In the genomic region with DNA sequence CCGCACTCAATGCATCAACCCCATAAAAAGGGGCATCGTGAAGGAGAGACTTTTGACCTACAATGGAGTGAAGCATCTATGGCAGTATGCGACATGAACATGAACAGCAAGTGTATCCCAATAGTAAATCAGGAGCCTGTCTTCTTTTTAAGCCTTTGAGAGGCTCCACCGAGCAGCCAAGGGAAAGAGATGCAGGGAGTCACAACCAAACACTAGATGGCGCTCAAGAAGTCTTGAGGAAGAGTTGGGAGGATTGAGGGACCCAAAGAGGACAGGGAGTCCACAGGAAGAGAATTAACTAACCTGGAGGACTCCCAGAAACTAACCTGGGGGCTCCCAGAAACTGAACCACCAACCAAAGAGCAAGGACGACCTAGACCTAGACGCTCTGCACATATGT, we compare ENCODE assay signal across 10 mouse cellular contexts. TPM values are rescaled to one million over a fixed set of nuclear protein-coding genes. Genes with fewer than 3 reads are reported as not detected.
DNase-seq lines count a peak whose midpoint lies in the region; ATAC-seq and TF ChIP-seq lines count a peak whose summit lies in the region.
"Had no signal": no experiment of that assay in that cellular context is flagged by ENCODE, and none has a peak within 500 bp of the region (broad histone marks: within the 10 kb centered on the region; RNA-seq: fewer than 3 reads in every experiment).

No protein-coding gene starts in this region.

- no peak overlapping the region for H3K27ac ChIP-seq in hindbrain, embryonic 11.5 days (ENCODE audit: low read depth, low read length)
- H3K27ac ChIP-seq in hindbrain, embryonic 10.5 days, result no peak overlapping the region
- H3K27ac ChIP-seq: embryonic facial prominence, embryonic 13.5 days; limb, embryonic 13.5 days had no signal

- WGBS in hindbrain, embryonic 11.5 days, result 41% methylated on average over 7 of the region's 7 CpGs
- 32% methylated on average over 7 of the region's 7 CpGs for whole genome bisulfite sequencing in hindbrain, embryonic 10.5 days
- 37% methylated on average over 7 of the region's 7 CpGs for WGBS in lung, adult 2 months

- peak; percentile 58 for DNase-seq in hindbrain, embryonic 11.5 days (ENCODE audit: low spot score)
- no peak for DNase-seq in hindbrain, embryonic 10.5 days (ENCODE audit: low spot score)
- DNase-seq in CD4-positive helper T cell, adult 2 months (ENCODE audit: low read depth, low spot score), result peak; percentile 65
- no peak for DNase-seq in Patski (ENCODE audit: low read depth, low spot score)
- DNase-seq in lung, adult 2 months, result peak; percentile 28
- DNase-seq in gastrocnemius, postnatal 36 days, result no peak
- DNase-seq in frontal cortex, postnatal 25 days (ENCODE audit: low spot score in 2 of 2), result no peak

- CTCF ChIA-PET in Patski (lab: Charles Lee), result no interaction called here

- in situ Hi-C loops in Patski (cut with MboI; ENCODE audit: low pct_unique_long_range_greater_than_20kb), result loop anchor here (10.0 kb wide), 1 partner anchor 185 kb away; no protein-coding TSS in a partner anchor

- no peaks in the 10 kb centered on the region for H3K36me3 ChIP-seq in hindbrain, embryonic 11.5 days (ENCODE audit: control insufficient read depth, insufficient read depth, low read length)
- no peaks in the 10 kb centered on the region for H3K36me3 ChIP-seq in hindbrain, embryonic 10.5 days
- H3K36me3 ChIP-seq: embryonic facial prominence, embryonic 13.5 days; limb, embryonic 13.5 days had no signal

- H3K4me1 ChIP-seq in hindbrain, embryonic 11.5 days (replicated peaks; ENCODE audit: control insufficient read depth, insufficient read depth, low read length), result no peaks in the 10 kb centered on the region
- no peaks in the 10 kb centered on the region for H3K4me1 ChIP-seq in hindbrain, embryonic 10.5 days (replicated peaks)
- H3K4me1 ChIP-seq in lung, adult 2 months (ENCODE audit: control insufficient read depth, insufficient read depth, low read length), result no peaks in the 10 kb centered on the region

- H3K4me3 ChIP-seq in hindbrain, embryonic 11.5 days (ENCODE audit: low read depth, low read length), result no peak overlapping the region
- no peak overlapping the region for H3K4me3 ChIP-seq in hindbrain, embryonic 10.5 days
- no peak overlapping the region for H3K4me3 ChIP-seq in lung, adult 2 months (replicated peaks; ENCODE audit: extremely low read depth, low read depth, low read length)
- H3K4me3 ChIP-seq: embryonic facial prominence, embryonic 13.5 days; limb, embryonic 13.5 days had no signal

- no peak for TF ChIP-seq POLR2A in lung, adult 2 months (IDR thresholded peaks at IDR 0.05; ENCODE audit: borderline replicate concordance, extremely low read depth, low read depth, low read length)

- no peaks in the 10 kb centered on the region for H3K9me3 ChIP-seq in hindbrain, embryonic 11.5 days (ENCODE audit: control insufficient read depth, low read length)
- no peaks in the 10 kb centered on the region for H3K9me3 ChIP-seq in hindbrain, embryonic 10.5 days
- H3K9me3 ChIP-seq: embryonic facial prominence, embryonic 13.5 days; limb, embryonic 13.5 days had no signal

- intact Hi-C loops in gastrocnemius, postnatal 36 days (cut with DNase I), result loop anchor here (5.0 kb wide), 1 partner anchor 323 kb away; no protein-coding TSS in a partner anchor

- no peaks in the 10 kb centered on the region for H3K27me3 ChIP-seq in hindbrain, embryonic 11.5 days (ENCODE audit: control insufficient read depth, insufficient read depth, low read length)
- no peaks in the 10 kb centered on the region for H3K27me3 ChIP-seq in hindbrain, embryonic 10.5 days (ENCODE audit: insufficient read depth, poor library complexity, severe bottlenecking)
- H3K27me3 ChIP-seq in Patski, result no peaks in the 10 kb centered on the region
- H3K27me3 ChIP-seq: embryonic facial prominence, embryonic 13.5 days; limb, embryonic 13.5 days had no signal

- no peak for ATAC-seq in hindbrain, embryonic 11.5 days (ENCODE audit: low FRiP score)
- ATAC-seq in Patski, result peak; percentile 52
- no peak for ATAC-seq in activated CD4-positive, CD25-positive, alpha-beta regulatory T cell, adult 4 months

- H3K4me2 ChIP-seq in hindbrain, embryonic 11.5 days (replicated peaks; ENCODE audit: low read depth, low read length), result no peak overlapping the region
- H3K4me2 ChIP-seq: embryonic facial prominence, embryonic 13.5 days; limb, embryonic 13.5 days had no signal

- POLR2A ChIA-PET in Patski (lab: Charles Lee), result no interaction called here

- peak; percentile 77 for TF ChIP-seq CTCF in Patski (IDR thresholded peaks at IDR 0.05)
- TF ChIP-seq CTCF in lung, adult 2 months (IDR thresholded peaks at IDR 0.05; ENCODE audit: insufficient read depth, low read length), result peak; percentile 44

- H3K9ac ChIP-seq in hindbrain, embryonic 11.5 days (ENCODE audit: low read depth, low read length), result no peak overlapping the region
- H3K9ac ChIP-seq: embryonic facial prominence, embryonic 13.5 days; limb, embryonic 13.5 days had no signal

RNA-seq across cellular contexts. Expression of a gene that starts 20.7 kb away (rescaled TPM):
- 654 and 661 TPM in 2 replicates for polyA plus RNA-seq in hindbrain, embryonic 11.5 days (2014; fragmentation: Nextera tagmentation; extraction: Ambion mirVana)
- polyA plus RNA-seq in hindbrain, embryonic 10.5 days (2016; fragmentation: Nextera tagmentation; extraction: Ambion mirVana), result 672 and 778 TPM in 2 replicates
- 1,050 TPM for polyA plus RNA-seq in Patski (2021)
- polyA plus RNA-seq in lung, adult 2 months (2012; rRNA removed), result 1,286 and 1,489 TPM in 2 replicates
- polyA plus RNA-seq in activated CD4-positive, CD25-positive, alpha-beta regulatory T cell, adult 4 months (2017; shearing (Covaris generic)), result 1,000 to 10,000 TPM; 1,417 to 1,752 TPM
- 100 to 1,000 TPM; 299 to 361 TPM for total RNA-seq in gastrocnemius, postnatal 36 days (2021)

RNA-seq across cellular contexts. Expression of a gene that starts 37.7 kb away (rescaled TPM):
- polyA plus RNA-seq in hindbrain, embryonic 11.5 days (2014; fragmentation: Nextera tagmentation; extraction: Ambion mirVana), result 4.2 and 4.5 TPM in 2 replicates
- 4.5 and 5.1 TPM in 2 replicates for polyA plus RNA-seq in hindbrain, embryonic 10.5 days (2016; fragmentation: Nextera tagmentation; extraction: Ambion mirVana)
- 63.9 TPM for polyA plus RNA-seq in Patski (2021)
- 28.9 and 32.4 TPM in 2 replicates for polyA plus RNA-seq in lung, adult 2 months (2012; rRNA removed)
- 1 to 10 TPM; 3.8 to 4.4 TPM for polyA plus RNA-seq in activated CD4-positive, CD25-positive, alpha-beta regulatory T cell, adult 4 months (2017; shearing (Covaris generic))
- 10 to 100 TPM; 17.2 to 22.6 TPM for total RNA-seq in gastrocnemius, postnatal 36 days (2021)

RNA-seq across cellular contexts. Expression of a gene that starts 46.5 kb away (rescaled TPM):
- 0.56 and 0.77 TPM in 2 replicates for polyA plus RNA-seq in hindbrain, embryonic 11.5 days (2014; fragmentation: Nextera tagmentation; extraction: Ambion mirVana)
- polyA plus RNA-seq in hindbrain, embryonic 10.5 days (2016; fragmentation: Nextera tagmentation; extraction: Ambion mirVana), result 0.26 and 0.30 TPM in 2 replicates
- polyA plus RNA-seq in Patski (2021), result 9.5 TPM
- 7.8 and 11.6 TPM in 2 replicates for polyA plus RNA-seq in lung, adult 2 months (2012; rRNA removed)
- 1 to 10 TPM in 1 of 2 experiments, under 1 TPM in 1; 0.52 to 1.1 TPM for polyA plus RNA-seq in activated CD4-positive, CD25-positive, alpha-beta regulatory T cell, adult 4 months (2017; shearing (Covaris generic))
- total RNA-seq in gastrocnemius, postnatal 36 days (2021), result 10 to 100 TPM; 48.2 to 49.7 TPM

RNA-seq across cellular contexts. Expression of a gene that starts 47.0 kb away (rescaled TPM):
- 5.8 and 7.4 TPM in 2 replicates for polyA plus RNA-seq in hindbrain, embryonic 11.5 days (2014; fragmentation: Nextera tagmentation; extraction: Ambion mirVana)
- 3.5 and 4.7 TPM in 2 replicates for polyA plus RNA-seq in hindbrain, embryonic 10.5 days (2016; fragmentation: Nextera tagmentation; extraction: Ambion mirVana)
- 3.4 TPM for polyA plus RNA-seq in Patski (2021)
- 5.3 TPM in 2 replicates for polyA plus RNA-seq in lung, adult 2 months (2012; rRNA removed)
- polyA plus RNA-seq in activated CD4-positive, CD25-positive, alpha-beta regulatory T cell, adult 4 months (2017; shearing (Covaris generic)), result 1 to 10 TPM; 3.0 to 3.1 TPM
- total RNA-seq in gastrocnemius, postnatal 36 days (2021), result under 1 TPM; 0.61 to 0.91 TPM

Comparison
In these comparisons a context has a peak if more than half of its experiments do, and no peak if none do; other contexts are left out.
1. DNase-seq: peak in hindbrain, embryonic 11.5 days (single experiment), CD4-positive helper T cell, adult 2 months (single experiment) and lung, adult 2 months (single experiment); none in hindbrain, embryonic 10.5 days (single experiment), Patski (single experiment), gastrocnemius, postnatal 36 days (0 of 2) and frontal cortex, postnatal 25 days (0 of 2).